Mouse (Mus musculus) kidney, postnatal 36 days (tissue): ENCODE measurements around the gene Rab29.
A peak's percentile ranks its signal among the peaks of the same experiment; 100 is the strongest.
"Not testable (repeated sequence)": the region's sequence is repeated elsewhere in the genome, so short reads cannot be mapped to it uniquely, and the experiment has no call there.

Experiments used
- DNase-seq, 2 experiments: peaks; one replicate each; pipeline ENCODE4 v3.0.0; 2021 to 2022; ENCODE audit warnings: mixed read lengths in 2 of 2

Gene Rab29

GRCm38 (mm10) chr1:131867093-131867945, at the start of gene Rab29:
Gene Rab29 (plus strand): TSS chr1:131867224.
- peak; percentile 96 to 97 for DNase-seq

DNA sequence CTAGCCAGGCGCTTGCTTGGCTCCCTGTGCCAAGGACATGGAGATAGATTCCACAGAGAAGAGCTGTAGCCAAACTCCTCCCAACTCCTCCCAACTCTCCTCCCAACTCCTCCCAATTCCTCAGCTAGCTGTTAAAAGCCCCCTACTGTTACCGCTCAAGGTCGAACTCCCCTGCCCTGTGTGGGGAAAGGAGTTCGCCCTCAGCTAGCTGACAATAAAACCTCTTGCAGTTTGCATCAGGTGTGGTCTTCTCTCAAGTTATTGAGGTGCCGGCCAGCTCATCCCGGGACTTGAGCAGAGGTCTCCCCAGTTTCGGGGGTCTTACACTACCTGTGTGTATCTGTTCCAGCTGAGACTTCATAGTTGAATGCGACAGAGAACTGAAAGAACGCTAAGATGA, 46.7 kb upstream of the Rab29 start:
- DNase-seq: not testable (repeated sequence)

DNA sequence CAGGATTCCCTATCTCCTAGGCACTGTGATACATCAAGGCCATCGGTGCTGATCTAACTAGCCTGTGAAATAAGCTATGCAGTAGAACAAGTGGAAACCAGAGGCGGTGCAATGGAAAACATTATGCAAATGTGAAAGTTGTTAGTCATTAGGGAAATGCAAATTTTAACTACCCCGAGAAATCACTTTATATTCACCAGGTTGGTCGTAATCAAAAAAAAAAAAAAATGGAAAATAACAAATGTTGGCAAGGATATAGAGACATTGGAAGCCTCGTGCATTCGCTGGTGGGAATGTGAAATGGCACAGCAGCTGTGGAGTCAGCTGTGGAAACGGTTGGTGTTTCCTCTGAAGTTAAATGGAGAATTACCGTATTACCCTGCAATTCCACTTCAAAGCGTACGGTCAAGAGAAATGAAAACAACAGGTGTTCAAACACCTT, 46.1 kb upstream of the Rab29 start:
- no peak for DNase-seq

DNA sequence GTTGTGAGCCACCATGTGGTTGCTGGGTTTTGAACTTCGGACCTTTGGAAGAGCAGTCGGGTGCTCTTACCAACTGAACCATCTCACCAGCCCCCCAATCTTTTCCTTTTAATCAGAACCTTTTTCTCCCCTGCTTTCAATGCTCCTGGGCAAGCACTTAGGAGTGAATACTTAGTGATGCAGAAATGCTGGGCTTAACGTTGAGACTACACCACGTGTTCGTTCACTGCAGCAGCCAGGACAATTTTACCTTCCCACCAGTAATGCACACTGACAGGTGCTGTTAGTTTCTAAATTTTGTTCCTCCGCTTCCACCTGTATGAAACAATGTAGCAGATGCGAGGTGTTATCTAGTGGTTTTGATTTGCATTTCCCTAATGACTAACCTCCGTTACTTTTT, 44.7 kb upstream of the Rab29 start:
- no peak for DNase-seq

GRCm38 (mm10) chr1:131822856-131823492, 44.0 kb upstream of the Rab29 start:
- no peak for DNase-seq

- no peak for DNase-seq
Measured at GRCm38 (mm10) chr1:131823563-131823962, 43.5 kb upstream of the Rab29 start.

- DNase-seq: no peak
Measured at GRCm38 (mm10) chr1:131824528-131825181, 42.4 kb upstream of the Rab29 start.

DNA sequence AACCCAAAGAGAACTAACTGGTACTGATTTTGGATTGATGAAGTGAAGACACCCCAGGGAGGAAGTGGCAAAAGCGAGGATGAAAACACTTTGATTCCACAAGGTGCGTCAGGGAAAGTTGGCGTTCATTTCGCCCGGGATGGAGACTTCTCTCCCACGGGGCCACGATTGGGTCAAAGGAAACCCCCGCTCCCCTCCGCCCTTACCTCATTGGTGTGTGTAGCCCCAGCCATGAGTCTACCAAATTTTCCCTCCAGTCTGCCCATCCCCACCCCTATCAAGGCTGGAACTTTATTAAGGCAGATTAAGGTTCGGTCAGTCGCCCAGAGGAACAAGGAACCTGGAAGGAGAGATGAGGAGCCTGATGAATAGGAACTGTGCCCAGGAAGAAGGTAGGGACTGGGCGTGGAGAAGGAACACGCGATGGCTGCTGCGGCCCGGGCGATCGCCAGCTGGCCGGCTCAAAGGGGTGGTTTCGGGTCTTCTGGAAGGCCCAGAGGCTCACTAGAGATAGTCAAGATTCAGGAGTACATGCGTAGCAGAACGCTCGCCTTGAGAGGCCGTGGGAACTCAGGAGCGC, 39.7 kb upstream of the Rab29 start, which contains the start of gene Slc41a1:
TSS of gene Slc41a1 (plus strand) at position 287 of the 580 bp plus-strand sequence.
- no peak for DNase-seq

DNA sequence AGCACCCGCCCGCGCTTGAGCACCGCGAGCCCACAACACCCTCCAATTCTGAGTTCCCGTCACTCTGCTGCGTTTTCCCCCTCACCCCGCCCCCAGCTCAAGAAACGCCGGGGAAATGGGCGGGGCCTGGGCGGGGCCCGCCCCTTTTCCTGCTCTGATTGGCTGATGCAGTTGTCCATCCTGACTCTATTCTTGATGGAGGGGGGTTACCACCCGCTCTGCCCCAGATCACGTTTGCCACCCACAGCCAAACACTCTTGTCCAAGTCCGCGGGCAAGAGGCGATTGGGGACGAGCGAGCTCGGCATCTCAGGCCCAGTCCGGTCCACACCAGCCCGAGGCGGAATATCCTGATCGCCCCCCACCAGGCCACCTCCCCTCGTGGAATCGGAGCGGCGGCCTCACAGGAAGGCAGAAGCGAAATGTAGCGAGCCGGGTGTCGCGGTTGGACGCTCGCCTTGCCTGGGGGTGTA, 39.2 kb upstream of the Rab29 start:
- peak; percentile 93 to 94 for DNase-seq

DNA sequence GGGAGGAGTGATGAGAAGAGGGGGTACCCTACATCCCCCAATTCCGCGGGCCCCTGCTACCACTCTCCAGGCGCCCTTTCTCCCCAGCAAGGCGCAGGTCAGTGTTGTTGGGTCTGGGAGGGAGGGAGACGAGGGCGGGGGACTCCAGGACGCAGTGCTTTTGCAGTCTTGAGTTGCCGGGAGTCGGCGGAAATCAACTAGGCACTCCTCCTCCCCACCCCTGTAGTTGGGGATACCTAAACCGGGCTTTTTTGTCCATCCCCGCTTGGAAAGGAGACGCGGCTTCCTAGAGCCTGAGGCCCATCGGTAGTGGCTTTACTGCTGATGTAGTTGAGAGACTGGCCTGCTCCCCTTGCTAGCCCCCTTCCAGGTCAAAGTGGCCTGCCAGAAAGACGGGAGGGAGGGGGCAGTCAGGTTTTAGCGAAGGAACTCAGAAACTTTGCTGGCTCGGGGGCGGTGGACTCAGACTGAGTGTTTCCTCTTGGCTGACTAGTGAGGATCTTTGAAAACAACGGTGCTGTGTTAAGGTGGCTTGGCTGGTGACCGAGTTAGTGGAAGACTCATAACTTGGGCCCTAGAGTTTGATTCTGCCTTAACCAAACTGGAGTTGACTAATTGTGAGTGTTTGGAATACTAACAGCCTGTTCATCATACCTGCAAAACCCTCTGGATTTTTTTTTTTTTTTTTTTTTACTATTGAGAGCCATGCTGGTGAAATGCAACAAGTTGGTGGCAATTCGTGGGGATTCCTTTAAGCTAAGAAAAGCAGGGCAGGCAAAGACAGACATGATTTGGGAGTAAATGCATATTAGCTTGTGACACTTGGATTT, 38.5 kb upstream of the Rab29 start:
- peak; percentile 46 to 55 for DNase-seq

- no peak for DNase-seq
Measured at GRCm38 (mm10) chr1:131829279-131829678, 37.7 kb upstream of the Rab29 start.

GRCm38 (mm10) chr1:131830561-131830960, 36.5 kb upstream of the Rab29 start:
- no peak for DNase-seq

DNA sequence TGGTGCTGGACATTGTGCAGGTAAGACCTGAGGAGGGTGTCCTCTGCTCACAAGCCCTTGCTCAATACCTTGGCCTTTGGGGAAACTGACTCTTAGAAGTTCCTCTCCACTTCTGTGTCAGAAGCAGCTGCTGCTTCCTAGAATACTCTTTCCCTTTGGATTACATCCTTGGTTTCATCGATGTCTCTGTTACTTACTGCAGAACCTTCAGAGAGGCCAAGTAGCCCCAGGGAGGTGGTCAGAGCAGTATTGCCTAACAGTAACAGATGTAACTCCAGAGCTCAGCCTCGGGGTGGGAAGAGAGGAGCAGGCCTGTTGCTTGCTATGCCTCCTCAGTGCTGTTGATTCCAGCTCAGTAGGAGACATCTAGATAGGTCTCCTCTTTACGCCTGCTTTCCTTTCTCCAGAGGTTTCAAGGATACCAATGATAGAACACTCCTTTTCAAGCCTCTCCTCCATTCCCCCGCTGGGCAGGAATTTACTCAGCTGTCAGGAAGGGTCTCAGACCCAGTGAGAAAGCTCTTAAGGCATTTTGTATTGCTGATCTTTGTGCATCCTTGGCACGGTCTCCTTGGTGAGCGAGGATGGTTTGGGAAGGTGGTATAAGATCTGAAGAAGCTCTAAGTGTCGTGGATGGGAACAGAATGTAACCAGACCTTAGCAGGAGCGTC, 35.9 kb upstream of the Rab29 start:
- no peak for DNase-seq

- DNase-seq: no peak
Measured at GRCm38 (mm10) chr1:131837035-131837434, 30.0 kb upstream of the Rab29 start.

DNA sequence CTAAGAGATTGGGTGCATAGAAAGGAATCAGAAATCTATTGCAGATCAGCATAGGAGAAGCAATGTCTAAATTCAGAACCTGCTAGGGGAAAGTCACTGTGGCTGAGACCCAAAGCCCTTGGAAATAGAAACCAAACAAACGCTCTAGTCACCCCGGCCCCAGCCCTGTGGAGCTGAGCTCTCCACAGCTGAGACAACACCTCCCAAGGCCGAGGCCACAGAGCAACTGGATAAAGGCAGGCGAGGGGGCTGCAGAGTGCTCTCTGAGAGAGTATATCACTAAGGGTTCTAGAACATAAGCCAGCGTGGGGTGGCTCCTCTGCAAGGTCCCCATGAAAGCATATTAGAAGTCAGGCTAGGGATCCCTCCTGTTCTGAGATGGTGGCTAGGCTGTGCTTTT, 28.5 kb upstream of the Rab29 start:
- no peak for DNase-seq

GRCm38 (mm10) chr1:131839279-131839678, 27.7 kb upstream of the Rab29 start:
- DNase-seq: no peak

GRCm38 (mm10) chr1:131842221-131842620, 24.8 kb upstream of the Rab29 start:
- DNase-seq: no peak

GRCm38 (mm10) chr1:131843758-131844157, 23.3 kb upstream of the Rab29 start:
- DNase-seq: no peak

DNA sequence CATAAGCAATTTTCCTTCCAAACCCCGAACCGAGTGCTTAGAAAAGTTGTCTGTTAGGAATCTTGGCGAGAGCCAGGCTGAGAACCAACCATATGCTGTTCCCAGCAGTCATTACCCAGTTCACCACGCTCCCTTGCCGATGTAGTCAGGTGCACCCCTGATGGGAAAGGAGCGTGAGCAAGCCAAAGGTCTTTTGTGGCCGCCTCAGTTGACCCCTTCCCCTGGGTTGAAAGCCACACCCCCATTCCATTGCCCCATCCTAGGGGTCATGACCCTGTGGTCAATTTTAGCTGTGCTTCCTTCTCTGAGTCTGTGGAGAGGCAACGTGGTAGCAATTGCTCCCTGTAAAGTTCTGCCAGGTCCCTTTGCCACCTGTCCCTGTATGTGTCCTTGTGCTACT, 22.1 kb upstream of the Rab29 start:
- no peak for DNase-seq

DNA sequence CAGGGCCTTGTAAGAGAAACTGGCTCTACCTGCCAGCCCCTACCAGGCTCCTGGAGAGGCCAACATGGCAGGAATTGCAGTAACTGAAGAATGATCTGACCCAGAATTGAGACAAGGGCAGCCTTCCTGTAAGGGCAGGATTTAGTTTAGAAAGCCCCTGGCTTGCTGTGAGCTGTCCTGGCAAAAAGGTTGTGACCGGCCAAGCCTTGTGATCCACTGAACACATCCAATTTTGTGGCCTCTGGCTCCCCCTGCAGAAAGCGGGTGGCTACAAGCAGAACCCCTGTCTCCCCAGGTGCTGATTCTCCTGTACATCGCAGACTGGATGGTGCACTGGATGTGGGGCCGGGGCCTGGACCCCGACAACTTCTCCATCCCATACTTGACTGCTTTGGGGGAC, 20.8 kb upstream of the Rab29 start:
- peak; percentile 62 to 83 for DNase-seq

- no peak for DNase-seq
Measured at GRCm38 (mm10) chr1:131861811-131862210, 5.2 kb upstream of the Rab29 start.

GRCm38 (mm10) chr1:131865596-131865995, 1.4 kb upstream of the Rab29 start:
- DNase-seq: no peak
